Mouse (Mus musculus) heart, adult 8-10 months (tissue): Measurements from ENCODE around the gene Ext2. TPM values are rescaled to one million over a fixed set of nuclear protein-coding genes. Genes with fewer than 3 reads are reported as not detected.

Experiments
- DNase-seq: peaks from one replicate; pipeline ENCODE4 v3.0.0; 2022; ENCODE audit warnings: low spot score
- total RNA-seq, 4 experiments: library from RNA; stranded (reverse); gene quantifications; 2 replicates each; pipeline ENCODE4 v1.2.4; 2022

The Ext2 gene
- total RNA-seq, 4 experiments from 2014 or later, result 40.9 to 43.0 (median 42.0) TPM

DNA sequence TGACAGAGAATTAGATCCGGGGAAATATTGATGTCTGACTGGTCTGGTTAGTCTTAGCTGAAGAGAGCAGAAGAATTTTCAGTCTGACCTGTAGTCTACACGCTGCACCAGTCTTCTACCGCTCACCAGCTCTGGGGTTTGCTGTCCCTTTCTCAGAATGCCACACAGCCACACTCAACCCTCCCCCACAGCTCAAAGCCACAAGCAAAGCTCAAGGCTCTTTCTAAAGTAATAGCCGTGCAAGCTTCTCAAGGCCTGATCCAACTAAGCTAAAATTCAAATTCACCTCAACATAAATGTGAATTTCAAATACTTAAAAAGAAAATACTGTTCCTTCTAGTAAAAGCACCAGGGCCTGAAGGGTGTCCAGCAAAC is 45.3 kb downstream of the Ext2 start:
- DNase-seq, result no peak

DNA sequence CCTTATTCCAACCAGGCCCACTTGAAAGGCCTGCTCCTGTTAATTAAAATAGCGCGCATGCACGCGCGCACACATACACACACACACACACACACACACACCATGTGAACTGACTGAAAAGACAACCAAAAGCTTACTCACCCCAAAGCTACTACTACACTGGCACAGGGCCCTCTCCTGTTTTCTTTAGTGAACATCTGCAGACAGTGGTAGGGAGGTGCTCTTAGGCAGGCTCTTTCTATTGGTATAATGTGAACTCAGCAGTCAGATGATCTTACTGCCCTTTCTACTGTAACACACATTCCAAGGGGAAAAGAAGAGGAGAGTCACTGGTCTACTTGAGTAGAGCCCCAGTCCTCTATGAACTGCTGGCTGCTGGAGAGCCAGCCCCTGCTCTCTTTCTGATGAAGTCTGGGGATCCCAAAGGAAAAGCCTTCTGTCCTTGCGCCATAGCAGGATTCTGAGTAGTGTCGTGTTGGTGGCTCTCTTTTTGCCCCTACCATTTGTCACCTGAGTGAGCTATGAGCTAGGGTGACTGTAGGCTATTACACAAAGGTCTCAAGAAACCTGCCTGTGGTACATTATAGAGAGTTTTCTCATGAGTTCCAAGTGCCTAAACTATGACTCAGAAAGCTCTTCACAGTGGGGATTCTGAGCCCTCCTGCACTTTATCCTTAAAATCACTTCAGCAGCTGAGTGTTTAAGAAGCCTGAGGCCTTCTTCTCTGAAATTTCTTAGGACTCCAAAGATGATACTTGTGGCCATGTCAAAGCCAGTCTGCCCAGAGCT is 45.9 kb downstream of the Ext2 start:
- no peak for DNase-seq

DNA sequence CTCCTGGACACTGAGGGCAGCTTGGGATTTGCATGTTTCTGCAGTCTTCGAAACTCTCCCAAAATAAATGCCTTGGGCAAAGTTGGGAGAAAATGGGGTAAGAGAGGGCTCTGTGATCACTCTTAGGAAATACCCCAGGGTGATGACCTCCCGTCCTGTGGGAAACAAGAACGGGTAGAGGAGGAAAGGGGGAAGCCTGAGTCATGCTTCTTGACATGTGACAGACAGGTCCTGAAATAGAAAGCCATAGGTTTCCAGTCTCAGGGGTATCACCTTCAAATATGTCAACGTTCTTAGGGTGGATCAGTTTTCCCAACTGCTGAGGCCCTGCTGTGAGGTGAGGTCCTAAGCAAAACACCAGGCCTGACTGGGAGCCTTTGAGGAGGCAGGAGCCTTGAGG is 46.9 kb downstream of the Ext2 start:
- DNase-seq, result no peak

DNA sequence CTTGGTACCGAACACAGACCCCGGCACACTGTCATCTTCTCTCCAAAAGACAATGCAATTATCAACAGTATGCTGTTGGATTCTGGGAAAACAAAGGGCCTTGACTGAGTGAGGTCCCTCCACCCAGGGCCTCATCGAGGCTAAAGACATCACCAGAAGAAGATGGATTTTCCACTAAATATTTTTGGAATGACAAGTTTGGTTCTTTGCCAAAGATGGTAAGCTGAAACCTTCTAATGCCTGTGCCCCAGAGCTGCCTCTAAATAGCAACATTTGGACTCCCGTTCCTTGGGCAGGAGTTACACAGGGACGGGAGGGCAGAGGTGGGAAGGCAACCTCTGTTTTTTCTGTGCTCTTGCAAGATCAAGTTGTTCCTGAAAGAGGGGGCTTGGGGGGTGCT is 47.4 kb downstream of the Ext2 start:
- DNase-seq, result no peak

DNA sequence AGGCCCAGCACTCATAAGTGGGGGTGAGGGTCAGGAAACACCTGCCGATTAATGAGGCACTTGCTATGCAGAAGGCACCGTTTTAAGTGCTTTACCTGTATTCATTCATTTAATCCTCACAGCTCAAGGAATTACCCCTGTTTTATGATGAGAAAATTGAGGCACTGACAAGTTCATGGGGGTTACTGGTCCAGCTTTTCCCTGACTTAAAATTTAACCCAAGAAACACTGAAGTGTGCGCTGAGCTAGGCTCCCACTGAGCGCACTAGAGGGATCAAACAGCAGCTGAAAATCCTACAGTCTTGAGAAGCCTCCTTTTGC is 49.6 kb downstream of the Ext2 start:
- no peak for DNase-seq

DNA sequence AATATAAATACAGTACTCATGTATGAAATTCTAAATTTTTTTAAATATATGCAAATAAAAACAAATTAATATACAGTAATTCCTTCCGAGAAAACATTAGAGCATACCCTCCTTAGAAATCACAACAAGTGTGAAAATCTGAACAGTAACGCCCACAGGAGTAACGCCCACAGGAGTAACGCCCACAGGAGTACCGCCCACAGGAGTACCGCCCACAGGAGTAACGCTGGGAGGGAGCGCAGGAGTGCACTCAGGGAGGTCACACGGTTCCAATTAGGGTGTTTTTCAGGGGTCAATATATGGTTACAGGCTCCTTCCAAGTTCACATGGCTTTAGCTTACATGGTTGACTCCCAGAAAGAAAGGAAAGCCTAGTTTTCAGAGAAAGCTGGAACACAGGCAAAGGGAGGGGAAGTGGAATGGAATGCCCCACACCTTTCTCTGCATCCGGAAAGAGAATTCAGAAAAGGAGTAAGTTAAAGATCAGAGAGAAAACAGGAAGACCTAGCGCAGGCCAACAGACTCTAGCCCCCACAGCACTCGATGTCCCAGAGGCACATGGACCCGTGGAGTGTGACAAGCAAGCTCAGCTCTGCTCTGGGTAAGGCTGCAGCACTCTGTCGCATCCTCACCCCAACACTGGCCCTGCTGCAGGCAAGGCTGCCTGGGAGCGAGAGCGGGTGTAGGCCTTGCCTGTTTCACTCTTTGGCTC is 50.2 kb downstream of the Ext2 start:
- no peak for DNase-seq

DNA sequence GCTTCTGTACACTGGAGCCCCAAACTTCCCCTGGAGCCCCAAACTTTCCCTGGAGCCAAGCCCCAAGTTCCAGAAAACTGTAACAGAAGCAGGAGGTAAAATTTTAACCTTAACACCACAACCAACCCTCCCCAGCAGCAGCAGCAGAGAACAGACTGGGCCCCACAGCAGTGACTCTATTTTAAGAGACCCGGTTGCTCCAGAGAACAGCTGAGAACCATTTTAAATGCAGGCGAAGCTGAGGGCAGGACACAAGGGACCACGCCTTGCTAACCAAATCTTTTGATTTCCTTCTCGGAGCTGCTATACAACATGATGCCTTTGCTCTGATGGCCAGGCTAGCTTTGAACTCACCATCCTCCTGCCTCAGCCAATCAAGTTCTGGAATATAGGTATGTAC is 51.5 kb downstream of the Ext2 start:
- DNase-seq, result no peak

DNA sequence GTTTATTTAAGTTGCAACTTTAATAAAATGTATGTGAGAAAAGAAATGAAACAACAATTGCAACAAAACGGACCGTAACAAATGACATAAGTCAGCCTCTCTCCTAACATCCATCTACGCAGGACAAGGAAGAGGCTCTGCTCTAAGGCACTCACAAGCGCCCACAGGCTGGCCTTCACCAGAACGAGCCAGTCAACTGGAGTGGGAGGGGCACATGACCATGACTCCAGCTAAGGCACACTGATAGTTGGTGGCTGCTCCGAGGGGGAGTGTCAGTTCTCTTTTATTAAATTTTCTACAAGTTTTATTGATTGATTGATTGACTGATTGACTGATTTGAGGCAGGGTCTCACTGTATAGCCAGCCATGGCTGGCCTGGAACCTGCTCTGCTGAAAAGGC is 52.5 kb downstream of the Ext2 start:
- DNase-seq, result no peak

DNA sequence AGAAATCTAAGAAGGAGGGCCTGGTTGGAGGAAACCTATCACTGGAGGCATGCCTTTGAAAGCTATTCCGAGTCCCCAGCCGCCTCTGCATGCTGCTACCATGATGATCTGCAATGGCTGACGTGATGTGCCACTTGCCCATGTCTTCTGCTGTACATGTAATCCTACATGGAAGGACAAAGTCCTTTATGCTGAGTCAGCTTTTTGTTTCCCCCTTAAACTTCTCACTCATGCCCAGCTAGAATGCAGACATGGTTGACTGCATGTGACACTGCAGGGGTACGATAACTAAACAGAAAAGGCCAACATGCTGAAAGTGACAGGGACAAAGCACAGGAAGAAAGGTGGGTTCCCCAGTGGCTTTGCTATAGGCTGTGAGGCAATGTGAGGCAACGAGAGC is 56.6 kb downstream of the Ext2 start:
- DNase-seq, result no peak

DNA sequence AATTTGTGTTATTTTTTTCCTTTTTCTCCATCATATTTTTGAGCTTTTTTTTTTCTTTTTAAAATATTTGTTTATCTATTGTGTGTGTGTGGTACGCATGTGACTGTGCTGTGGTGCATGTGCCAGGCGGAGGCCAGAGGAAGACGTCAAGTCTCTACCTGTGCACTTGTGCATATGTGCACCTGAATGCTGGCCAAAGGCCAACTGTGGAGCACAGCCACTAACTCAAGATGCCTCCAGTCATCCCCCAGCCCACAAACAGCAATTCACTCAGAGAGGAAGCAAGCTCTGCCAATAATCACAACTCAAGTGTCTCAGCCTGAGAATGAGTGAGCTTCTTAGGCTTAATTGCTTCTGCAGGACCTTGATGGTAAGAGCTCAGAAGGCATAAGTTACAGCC is 58.2 kb downstream of the Ext2 start:
- DNase-seq, result no peak

DNA sequence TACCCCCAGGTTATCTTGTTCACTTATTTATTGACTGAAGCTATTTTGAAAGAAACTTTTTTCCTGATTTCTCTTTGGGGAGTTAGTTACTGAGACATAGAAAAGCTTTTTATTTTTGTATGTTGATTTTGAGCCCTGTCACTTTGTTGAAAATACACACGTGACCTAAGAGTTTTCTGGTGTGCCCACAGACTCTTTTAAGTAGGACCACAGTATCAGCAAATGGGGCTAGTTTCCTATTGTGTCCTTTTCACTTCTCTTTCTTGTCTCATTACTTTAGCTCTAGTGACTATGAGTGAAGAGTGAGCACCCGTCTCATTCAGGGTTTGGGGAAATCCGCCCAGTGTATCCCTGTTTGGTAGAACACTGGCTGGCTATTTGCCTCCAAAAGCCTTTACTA is 62.0 kb downstream of the Ext2 start:
- DNase-seq, result no peak

DNA sequence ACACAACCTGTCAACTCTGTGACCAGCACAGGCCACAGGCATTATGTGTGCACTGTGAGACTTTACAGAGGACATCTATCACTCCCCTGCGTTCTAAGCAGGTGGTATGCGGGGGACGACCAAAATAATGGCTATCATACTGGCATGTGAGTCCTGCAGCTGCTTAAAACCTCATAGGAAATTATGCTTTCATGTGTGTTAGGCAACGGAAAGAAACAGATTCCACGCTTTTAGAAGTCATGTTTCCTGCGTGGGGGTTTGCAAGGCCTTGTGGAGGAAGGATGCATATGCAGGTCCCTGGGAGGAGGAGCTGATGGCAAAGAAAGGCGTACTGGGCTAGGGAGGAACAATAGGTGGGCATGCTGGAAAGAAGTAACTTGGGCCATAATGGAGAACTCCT is 63.2 kb downstream of the Ext2 start:
- DNase-seq, result no peak

DNA sequence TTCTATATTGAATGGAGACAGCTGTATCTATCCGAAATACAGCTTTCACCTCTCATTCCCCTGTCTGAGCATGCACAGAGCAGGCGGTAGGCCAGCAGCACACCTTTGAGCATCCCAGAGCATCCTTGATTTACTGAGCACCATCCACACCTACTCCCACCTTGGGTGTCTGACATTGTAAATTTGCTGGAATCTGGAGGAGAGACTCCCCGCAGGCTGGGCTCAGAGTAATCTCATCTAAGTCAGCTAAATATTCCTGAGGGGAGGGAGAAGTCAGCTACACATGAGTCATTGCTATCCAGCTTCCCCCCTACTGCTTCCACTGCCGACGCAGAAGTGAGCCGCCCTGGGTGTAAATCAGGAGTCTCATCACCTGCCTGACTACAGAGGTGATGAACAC is 64.1 kb downstream of the Ext2 start:
- no peak for DNase-seq

DNA sequence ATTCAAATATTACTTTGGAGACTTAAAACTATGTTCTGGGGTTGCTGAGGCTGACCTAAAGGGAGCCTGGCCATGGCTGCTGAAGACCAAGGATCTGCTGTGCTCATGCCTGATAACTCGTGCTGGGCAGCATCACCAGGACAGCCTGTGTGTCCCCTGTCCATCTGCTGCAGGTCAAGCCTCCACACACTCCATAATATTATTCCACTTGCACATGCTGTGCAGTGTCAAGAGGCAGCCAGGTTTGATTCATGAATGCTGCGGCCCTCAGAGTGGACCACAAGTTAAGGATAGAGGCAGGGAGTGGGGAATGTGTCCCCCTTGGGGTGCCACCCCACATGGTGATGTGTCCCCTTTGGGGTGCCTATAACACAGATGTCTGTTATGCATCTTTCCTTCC is 68.0 kb downstream of the Ext2 start:
- no peak for DNase-seq

DNA sequence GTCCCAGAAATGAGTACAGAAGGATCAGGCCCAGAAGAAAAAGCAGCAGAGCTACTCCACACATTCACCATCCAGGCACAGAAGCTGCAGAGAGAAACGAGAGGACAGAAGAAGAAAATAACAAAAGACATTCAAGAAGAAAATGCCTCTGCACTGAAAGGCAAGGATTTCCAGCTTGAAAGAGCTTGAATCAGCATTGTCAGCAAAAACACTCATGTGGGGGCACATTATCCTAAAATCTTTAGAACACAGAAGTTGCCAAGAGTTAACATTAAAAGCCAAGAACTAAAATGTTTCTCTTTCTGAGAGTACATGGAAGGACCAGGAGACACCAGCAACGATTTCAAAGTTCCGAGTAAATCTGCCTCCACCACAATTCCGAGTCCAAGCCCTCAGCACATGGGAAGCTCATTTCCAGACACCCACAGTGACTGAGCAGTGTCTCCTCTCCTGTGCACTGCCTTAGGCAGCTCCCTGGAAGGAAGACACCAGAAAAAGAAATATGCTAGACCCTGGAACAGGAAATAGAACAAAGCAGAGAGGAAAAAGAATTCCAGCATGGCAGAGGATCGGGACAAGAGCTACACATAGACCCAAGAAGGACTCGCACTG is 69.1 kb downstream of the Ext2 start:
- DNase-seq, result no peak

DNA sequence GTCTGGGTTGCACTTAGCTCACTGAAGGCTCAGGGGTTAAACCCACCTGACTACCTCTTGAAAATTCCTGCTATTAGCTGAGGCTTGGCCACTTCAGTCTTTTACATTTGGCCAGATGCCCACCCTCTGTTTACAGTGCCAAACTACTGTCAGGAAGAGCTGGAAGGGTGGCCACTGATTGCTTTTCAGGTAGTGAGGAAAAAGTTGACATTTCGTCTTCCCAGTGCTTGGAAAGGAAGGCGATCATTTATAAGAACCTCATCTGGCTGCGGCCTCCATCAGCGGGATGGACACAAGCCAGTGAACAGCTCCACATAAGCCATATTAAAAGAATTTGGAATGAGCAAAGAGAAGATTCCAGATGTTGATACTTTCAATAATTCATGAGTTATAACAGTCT is 72.7 kb downstream of the Ext2 start:
- DNase-seq, result no peak

DNA sequence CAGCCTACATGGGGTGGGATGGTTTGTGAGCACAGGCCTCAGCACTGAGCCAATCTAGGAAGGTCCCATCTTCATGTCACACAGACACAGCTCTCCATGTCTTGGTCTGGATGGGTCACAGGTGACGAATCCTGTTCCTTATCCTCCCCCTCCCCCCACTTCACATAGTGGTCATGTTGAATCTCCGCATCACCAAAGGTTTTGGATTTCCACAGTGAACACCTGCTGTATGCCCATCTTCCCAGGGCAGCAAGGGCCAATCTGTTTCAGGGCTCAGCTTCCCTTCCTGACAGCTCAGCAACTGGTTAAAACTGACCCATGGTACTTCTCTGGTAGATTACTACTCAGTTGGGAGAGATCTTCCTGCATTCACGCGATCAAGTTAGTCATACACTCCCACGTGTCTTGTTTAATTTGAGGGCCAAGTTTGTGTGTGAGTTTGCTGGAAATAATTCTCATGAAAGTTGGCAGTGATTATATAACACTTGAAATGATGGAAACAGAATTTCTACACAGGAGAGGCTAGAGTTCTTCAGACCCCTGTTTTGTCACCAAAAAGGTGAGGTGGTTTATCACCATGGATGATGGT is 74.7 kb downstream of the Ext2 start:
- DNase-seq, result no peak

DNA sequence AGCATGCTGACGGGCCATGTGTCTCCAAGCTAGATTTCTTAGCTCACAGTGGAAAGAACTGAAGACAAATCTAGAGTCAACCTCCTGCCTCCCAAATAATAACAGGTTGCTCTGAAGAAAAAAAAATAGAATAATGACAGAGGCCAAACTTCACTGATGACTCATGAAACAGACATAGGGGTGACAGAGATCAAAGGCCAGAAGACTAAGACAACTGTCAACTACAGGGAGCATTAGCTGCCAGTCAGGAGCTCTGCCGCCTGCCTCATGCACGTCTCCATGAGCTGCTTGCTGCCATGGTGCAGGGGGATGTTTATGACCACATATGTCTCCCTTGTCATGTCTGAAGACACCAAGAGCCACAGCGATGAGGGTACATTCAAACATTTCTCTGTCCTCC is 75.7 kb downstream of the Ext2 start:
- DNase-seq, result no peak

DNA sequence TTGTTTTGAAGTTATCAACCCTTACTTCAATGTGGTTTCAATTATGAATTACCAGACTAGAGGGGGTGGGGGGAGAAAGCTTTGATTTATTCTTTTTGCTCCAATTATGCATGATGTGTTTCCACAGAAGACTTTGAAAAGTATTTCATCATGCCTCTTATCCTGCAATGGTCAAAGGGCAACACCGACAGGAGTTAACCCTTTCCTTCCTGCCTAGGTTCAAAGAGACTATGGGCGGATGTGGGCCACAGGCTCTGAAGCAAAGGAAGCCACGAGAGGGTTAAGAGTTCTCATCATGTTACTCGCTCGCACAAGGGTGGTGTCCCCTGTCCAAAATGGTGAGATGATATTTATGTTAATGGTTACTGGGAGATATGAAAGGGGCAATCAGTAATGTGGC is 76.2 kb downstream of the Ext2 start:
- DNase-seq, result no peak

DNA sequence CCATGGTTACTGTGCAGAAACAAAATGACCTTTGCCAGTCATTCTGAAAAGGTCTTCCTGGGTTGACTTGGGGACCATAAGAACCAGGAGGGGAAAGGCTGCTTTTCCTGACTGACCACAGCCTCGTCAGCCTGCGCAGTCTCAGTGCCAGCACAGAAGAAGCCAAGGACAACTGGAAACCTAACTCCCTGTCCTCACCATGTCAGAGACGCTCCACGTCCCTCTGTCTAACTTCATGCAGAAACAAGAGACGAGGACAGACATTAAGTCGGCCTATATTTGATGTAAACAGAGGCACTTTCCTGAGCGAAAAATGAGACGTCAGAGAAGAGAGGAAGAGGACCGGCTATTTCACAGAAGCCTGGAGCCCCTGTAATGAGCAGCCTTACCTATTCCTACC is 76.6 kb downstream of the Ext2 start:
- DNase-seq, result no peak

DNA sequence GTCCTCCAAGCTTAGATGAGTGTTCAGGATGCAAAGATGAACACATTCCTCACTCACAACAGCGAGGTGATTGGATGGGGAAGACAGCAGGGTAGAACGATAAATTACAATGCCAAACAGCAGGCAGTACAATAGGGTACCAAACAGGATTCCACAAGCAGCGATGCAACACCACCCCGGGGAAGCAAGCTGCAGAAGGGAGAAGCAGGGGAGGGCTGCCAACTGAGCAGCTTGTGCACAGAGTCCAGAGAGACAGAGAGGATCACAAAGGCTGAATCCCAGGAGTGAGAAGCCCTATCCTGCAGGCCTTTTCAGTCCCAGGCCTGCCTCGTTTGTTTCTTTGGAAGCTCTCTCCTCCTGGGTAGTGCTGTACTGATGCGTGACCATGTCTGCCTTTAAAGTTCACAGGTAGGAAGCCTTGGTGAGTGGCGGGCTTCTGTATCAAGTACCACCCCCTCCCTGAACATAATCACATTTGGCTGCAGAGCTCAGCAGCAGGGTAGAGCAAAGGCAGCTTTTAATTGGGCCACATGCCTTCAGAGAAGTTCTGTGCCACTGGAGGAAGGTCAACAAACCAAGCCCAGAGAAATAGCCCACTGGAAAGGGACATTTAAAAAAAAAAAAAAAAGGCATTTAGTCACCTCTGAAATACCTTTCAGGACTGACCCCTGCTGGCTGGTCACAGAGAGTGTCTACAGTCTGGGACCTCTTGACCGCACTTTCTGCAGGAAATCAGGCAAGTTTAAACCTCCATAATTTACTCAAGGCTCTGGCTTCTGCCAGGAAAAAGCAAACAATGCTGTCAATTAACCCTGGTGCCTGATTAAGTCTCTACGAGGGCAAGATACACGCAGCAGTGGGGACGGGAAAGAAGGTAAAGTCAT is 77.8 kb downstream of the Ext2 start:
- DNase-seq, result no peak

DNA sequence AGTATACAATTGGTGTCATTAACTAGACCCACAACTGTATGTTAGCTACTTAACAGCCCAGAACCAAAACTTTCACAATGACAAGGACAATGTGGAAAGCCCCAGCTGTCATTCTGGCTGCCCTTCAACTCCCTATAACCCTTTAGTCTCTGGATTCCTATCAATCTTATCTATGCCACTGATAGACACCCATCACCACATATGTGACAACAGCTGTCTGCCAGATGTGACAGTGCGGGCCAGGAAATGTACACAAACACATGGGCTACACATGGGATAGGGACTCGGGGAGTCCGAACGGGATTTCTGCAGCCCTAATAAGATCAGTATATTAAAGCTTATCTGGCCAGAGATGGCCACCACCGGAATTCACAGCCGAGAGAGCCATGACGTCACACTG is 80.7 kb downstream of the Ext2 start:
- no peak for DNase-seq
